Mouse (Mus musculus) heart, embryonic 16.5 days (tissue): Measurements from ENCODE around the gene Cbr2. TPM values are rescaled to one million over a fixed set of nuclear protein-coding genes. Genes with fewer than 3 reads are reported as not detected.

Experiments
- ATAC-seq: fragments of 200-750 bp; cut with Nextera tagmentation; replicated peaks from 2 replicates; pipeline ENCODE4 v1.8.0; 2017; ENCODE audit warnings: moderate number of reproducible peaks; ENCODE audit not compliant: insufficient read depth, low FRiP score; ENCODE audit errors: extremely low read depth
- H3K27ac ChIP-seq: fragments of 300-500 bp; sonication (generic); 2 replicates; pipeline ENCODE4 v1.5.1; 2014; ENCODE audit warnings: mild to moderate bottlenecking, low read length, control low read depth, moderate library complexity
- H3K27me3 ChIP-seq: fragments of 300-500 bp; sonication (generic); 2 replicates; pipeline ENCODE4 v1.6.1; 2014; ENCODE audit warnings: low read length, mixed read lengths; ENCODE audit not compliant: control insufficient read depth, insufficient read depth
- H3K36me3 ChIP-seq: fragments of 300-500 bp; sonication (generic); 2 replicates; pipeline ENCODE4 v1.6.1; 2014; ENCODE audit not compliant: control insufficient read depth, insufficient read depth
- H3K4me1 ChIP-seq: fragments of 300-500 bp; sonication (generic); 2 replicates; pipeline ENCODE4 v1.6.1; 2014; ENCODE audit warnings: low read length, mixed read lengths; ENCODE audit not compliant: control insufficient read depth, insufficient read depth
- H3K4me2 ChIP-seq: fragments of 300-500 bp; sonication (generic); 2 replicates; pipeline ENCODE4 v1.6.1; 2014; ENCODE audit warnings: low read depth, mild to moderate bottlenecking, control low read depth, low read length
- H3K4me3 ChIP-seq: fragments of 300-500 bp; sonication (generic); 2 replicates; pipeline ENCODE4 v1.5.1; 2014; ENCODE audit warnings: mild to moderate bottlenecking, control low read depth, low read length
- H3K9ac ChIP-seq: fragments of 300-500 bp; sonication (generic); 2 replicates; pipeline ENCODE4 v1.6.1; 2014; ENCODE audit warnings: low read length, control low read depth
- H3K9me3 ChIP-seq: fragments of 300-500 bp; sonication (generic); replicated peaks from 2 replicates; pipeline ENCODE4 v1.6.1; 2016; ENCODE audit warnings: low read length; ENCODE audit not compliant: control insufficient read depth
- WGBS: fragments of 180-500 bp; shearing (Covaris S2); extraction: QIAGEN DNeasy Blood & Tissue Kit; methylation state at CpG from one replicate; pipeline ENCODE4 v1.1.7; 2014; 5-methylcytosine and 5-hydroxymethylcytosine counted together
- polyA plus RNA-seq: library from polyadenylated mRNA; unstranded; fragments of >200 nt; fragmentation: Nextera tagmentation; extraction: Ambion mirVana; gene quantifications from 2 replicates; pipeline ENCODE4 v1.2.1, GENCODE M21; 2015

Cbr2 gene
- polyA plus RNA-seq, 1 experiment from 2014 or later: 59.4 TPM

- ATAC-seq: no peak
- Histone ChIP-seq H3K27ac (no peak overlapping the region), H3K9me3 (no peaks in the 10 kb centered on the region), H3K27me3 (no peaks in the 10 kb centered on the region), H3K4me1 (peaks cover 32% of the 10 kb centered on the region), H3K4me3 (no peak overlapping the region), H3K4me2 (no peak overlapping the region), H3K36me3 (peaks cover 11% of the 10 kb centered on the region), H3K9ac (no peak overlapping the region)
- WGBS: 84% methylated on average over 3 of the region's 3 CpGs
These were observed 38.5 kb downstream of the Cbr2 start for GRCm38 (mm10) chr11:120693461-120693860.

- ATAC-seq: peak; percentile 49; the same call in 1 of the 2 replicates
- no peaks in the 10 kb centered on the region for H3K27me3 ChIP-seq
- no peak overlapping the region for H3K4me3 ChIP-seq
- H3K36me3 ChIP-seq: peaks cover 11% of the 10 kb centered on the region
- H3K9me3 ChIP-seq: no peaks in the 10 kb centered on the region
- H3K4me2 ChIP-seq: no peak overlapping the region
- H3K27ac ChIP-seq: peak overlapping the region; percentile 53
- H3K9ac ChIP-seq: no peak overlapping the region
- 62% methylated on average over 4 of the region's 4 CpGs for WGBS
- peaks cover 26% of the 10 kb centered on the region for H3K4me1 ChIP-seq
These were observed 39.4 kb downstream of the Cbr2 start for GRCm38 (mm10) chr11:120692471-120693011.

- Histone ChIP-seq H3K4me2 (no peak overlapping the region), H3K4me3 (no peak overlapping the region), H3K9ac (no peak overlapping the region), H3K36me3 (peaks cover 23% of the 10 kb centered on the region), H3K9me3 (no peaks in the 10 kb centered on the region), H3K27ac (no peak overlapping the region), H3K4me1 (peaks cover 17% of the 10 kb centered on the region), H3K27me3 (no peaks in the 10 kb centered on the region)
- WGBS: 77% methylated on average over 3 of the region's 3 CpGs
- no peak for ATAC-seq
These were observed 42.5 kb downstream of the Cbr2 start for GRCm38 (mm10) chr11:120689365-120689764.

- peak overlapping the region; percentile 45 for H3K27ac ChIP-seq
- H3K4me1 ChIP-seq: peaks cover 6% of the 10 kb centered on the region
- 81% methylated on average over 20 of the region's 20 CpGs for WGBS
- H3K4me3 ChIP-seq: no peak overlapping the region
- no peak for ATAC-seq
- no peak overlapping the region for H3K4me2 ChIP-seq
- no peak overlapping the region for H3K9ac ChIP-seq
- H3K9me3 ChIP-seq: no peaks in the 10 kb centered on the region
- no peaks in the 10 kb centered on the region for H3K27me3 ChIP-seq
- H3K36me3 ChIP-seq: peaks cover 23% of the 10 kb centered on the region
These were observed 45.2 kb downstream of the Cbr2 start for GRCm38 (mm10) chr11:120686650-120687272.

- no peak for ATAC-seq
- Histone ChIP-seq H3K36me3 (peaks cover 26% of the 10 kb centered on the region), H3K4me1 (peaks cover 5% of the 10 kb centered on the region; the same call in 1 of the 2 replicates), H3K9ac (no peak overlapping the region), H3K4me2 (no peak overlapping the region), H3K4me3 (no peak overlapping the region), H3K27ac (no peak overlapping the region), H3K27me3 (no peaks in the 10 kb centered on the region), H3K9me3 (no peaks in the 10 kb centered on the region)
- WGBS: 69% methylated on average over 2 of the region's 2 CpGs
These were observed 47.3 kb downstream of the Cbr2 start for GRCm38 (mm10) chr11:120684660-120685059.

- no peak overlapping the region for H3K9ac ChIP-seq
- no peak overlapping the region for H3K27ac ChIP-seq
- H3K27me3 ChIP-seq: no peaks in the 10 kb centered on the region
- H3K4me3 ChIP-seq: no peak overlapping the region
- ATAC-seq: no peak
- no peak overlapping the region for H3K4me2 ChIP-seq
- 83% methylated on average over 2 of the region's 2 CpGs for WGBS
- no peaks in the 10 kb centered on the region for H3K9me3 ChIP-seq
- H3K4me1 ChIP-seq: peaks cover 5% of the 10 kb centered on the region; the same call in 1 of the 2 replicates
- peaks cover 23% of the 10 kb centered on the region for H3K36me3 ChIP-seq
These were observed 47.8 kb downstream of the Cbr2 start for GRCm38 (mm10) chr11:120684086-120684485.

GRCm38 (mm10) chr11:120683536-120683935, 48.4 kb downstream of the Cbr2 start:
- H3K27ac ChIP-seq: no peak overlapping the region
- peaks cover 5% of the 10 kb centered on the region; the same call in 1 of the 2 replicates for H3K4me1 ChIP-seq
- 91% methylated on average over 3 of the region's 3 CpGs for WGBS
- H3K36me3 ChIP-seq: peaks cover 25% of the 10 kb centered on the region
- no peak overlapping the region for H3K4me2 ChIP-seq
- no peak overlapping the region for H3K9ac ChIP-seq
- no peaks in the 10 kb centered on the region for H3K27me3 ChIP-seq
- H3K4me3 ChIP-seq: no peak overlapping the region
- no peaks in the 10 kb centered on the region for H3K9me3 ChIP-seq
- no peak for ATAC-seq

GRCm38 (mm10) chr11:120682683-120683082, 49.2 kb downstream of the Cbr2 start:
- no peak for ATAC-seq
- Histone ChIP-seq H3K4me3 (no peak overlapping the region), H3K9me3 (no peaks in the 10 kb centered on the region), H3K27me3 (no peaks in the 10 kb centered on the region), H3K27ac (no peak overlapping the region), H3K36me3 (peaks cover 31% of the 10 kb centered on the region), H3K4me2 (no peak overlapping the region), H3K4me1 (peaks cover 5% of the 10 kb centered on the region; the same call in 1 of the 2 replicates), H3K9ac (no peak overlapping the region)
- WGBS: 93% methylated on average over 5 of the region's 5 CpGs

GRCm38 (mm10) chr11:120679909-120680308, 52.0 kb downstream of the Cbr2 start:
- 65% methylated on average over 3 of the region's 3 CpGs for WGBS
- Histone ChIP-seq H3K4me1 (peaks cover 6% of the 10 kb centered on the region; the same call in 1 of the 2 replicates), H3K4me2 (no peak overlapping the region), H3K27me3 (no peaks in the 10 kb centered on the region), H3K27ac (no peak overlapping the region), H3K4me3 (no peak overlapping the region), H3K9ac (no peak overlapping the region), H3K9me3 (no peaks in the 10 kb centered on the region), H3K36me3 (peaks cover 22% of the 10 kb centered on the region)
- peak; percentile 58; the same call in 1 of the 2 replicates for ATAC-seq
